Mouse (Mus musculus): ENCODE measurements around the gene Usp25.

DNA sequence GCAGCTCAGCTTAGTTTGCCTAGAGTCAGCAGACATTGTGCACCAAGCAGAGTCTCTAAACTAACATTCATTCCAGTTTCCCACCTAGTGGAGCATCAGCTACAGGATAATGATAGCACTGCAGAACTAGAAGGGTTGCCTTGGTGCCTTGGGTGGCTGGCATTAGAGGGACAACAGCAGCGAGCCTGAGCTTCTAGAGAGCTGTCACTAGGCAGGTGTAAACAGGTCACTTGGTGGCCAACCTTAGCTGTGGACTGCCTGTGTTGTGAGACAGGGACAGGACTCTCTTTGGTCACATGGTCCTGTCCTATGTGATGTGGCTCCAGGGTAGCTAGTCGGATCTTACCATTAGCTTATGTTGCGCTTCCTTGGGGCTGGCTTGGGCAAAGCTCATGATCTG, 6.7 kb downstream of the Usp25 start:
- no peak for TF ChIP-seq POLR2A (IDR thresholded peaks at IDR 0.05; ENCODE audit: insufficient read depth, low read length)
- no peak for TF ChIP-seq CTCF (IDR thresholded peaks at IDR 0.05; ENCODE audit: low read depth, low read length)
- TF ChIP-seq EP300 (IDR thresholded peaks at IDR 0.05; ENCODE audit: insufficient read depth, low read depth, low read length): no peak
